Mouse (Mus musculus): ENCODE measurements around the gene Prdm13. TPM values are rescaled to one million over a fixed set of nuclear protein-coding genes. Genes with fewer than 3 reads are reported as not detected.
A peak's percentile ranks its signal among the peaks of the same experiment; 100 is the strongest.

The Prdm13 gene
- total and polyA plus RNA-seq, 3 experiments: not detected

GRCm38 (mm10) chr4:21726912-21727614 lies 41.3 kb upstream of the Prdm13 start:
- no peak for TF ChIP-seq BHLHE40 (IDR thresholded peaks at IDR 0.05; ENCODE audit: low read depth, low read length)
- TF ChIP-seq JUND (conservative IDR thresholded peaks at IDR 0.05; ENCODE audit: low read depth, low read length): no peak
- TF ChIP-seq RCOR1 (conservative IDR thresholded peaks at IDR 0.05; ENCODE audit: low read depth, low read length): no peak
- no peak for TF ChIP-seq TBP (conservative IDR thresholded peaks at IDR 0.05; ENCODE audit: low read depth, low read length)
- TF ChIP-seq POLR2AphosphoS2 (IDR thresholded peaks at IDR 0.05; ENCODE audit: low read depth, low read length): no peak
- TF ChIP-seq E2F4 (IDR thresholded peaks at IDR 0.05; ENCODE audit: insufficient replicate concordance, low read depth, low read length): no peak
- TF ChIP-seq CHD2 (IDR thresholded peaks at IDR 0.05; ENCODE audit: low read length): no peak
- peak in 1 of 2 experiments; percentile 78; a peak in 2 of 4 replicates for TF ChIP-seq CTCF (conservative IDR thresholded peaks at IDR 0.05 in 1 of 2, IDR thresholded peaks at IDR 0.05 in 1 of 2; ENCODE audit: low read depth in 2 of 2, low read length in 2 of 2)
- TF ChIP-seq ZC3H11A (IDR thresholded peaks at IDR 0.05; ENCODE audit: low read depth, low read length): no peak
- no peak for TF ChIP-seq KAT2A (IDR thresholded peaks at IDR 0.05; ENCODE audit: insufficient replicate concordance, low read length)
- peak; percentile 57 for TF ChIP-seq RAD21 (IDR thresholded peaks at IDR 0.05; ENCODE audit: low read depth, low read length)
- peak; percentile 60 for TF ChIP-seq SMC3 (IDR thresholded peaks at IDR 0.05; ENCODE audit: low read depth, low read length)
- no peaks in the 10 kb centered on the region for H3K27me3 ChIP-seq (replicated peaks)
- dilution Hi-C loops (cut with MboI; ENCODE audit: extremely low pct_ligation_motif_present, extremely low pct_unique_long_range_greater_than_20kb, low sequenced_read_pairs) (no loop called here), in situ Hi-C loops (cut with MboI; ENCODE audit: low pct_ligation_motif_present, low pct_unique_long_range_greater_than_20kb, low sequenced_read_pairs) (no loop called here)
- peak overlapping the region; percentile 69 to 82 (median 71) for H3K4me3 ChIP-seq (replicated peaks in 1 of 3; ENCODE audit: low read depth in 2 of 3, low read length in 2 of 3, poor library complexity in 1 of 3)
- peaks cover 0 to 5% of the 10 kb centered on the region in 2 experiments for H3K36me3 ChIP-seq (replicated peaks in 1 of 2; ENCODE audit: control insufficient read depth in 1 of 2, insufficient read depth in 1 of 2, low read length in 1 of 2)
- peak overlapping the region; percentile 79 for H3K9ac ChIP-seq (ENCODE audit: insufficient read depth, low read depth)
- H3K79me2 ChIP-seq (replicated peaks; ENCODE audit: control insufficient read depth, extremely low read depth, insufficient read depth, poor library complexity, severe bottlenecking): peaks cover 21% of the 10 kb centered on the region
- peaks cover 0 to 7% of the 10 kb centered on the region in 2 experiments; a peak in 2 of 4 replicates for H3K4me1 ChIP-seq (ENCODE audit: control insufficient read depth in 1 of 2, insufficient read depth in 2 of 2)
- H3K9me3 ChIP-seq (replicated peaks; ENCODE audit: low read length): no peaks in the 10 kb centered on the region
- no peak overlapping the region for H3K27ac ChIP-seq (ENCODE audit: insufficient read depth, low read depth)
- peak overlapping the region; percentile 54; the same call in 1 of the 2 replicates for H3K4me2 ChIP-seq (ENCODE audit: insufficient read depth, low read depth, poor library complexity, severe bottlenecking)
- DNase-seq (ENCODE audit: extremely low read depth): peak; percentile 76

- no peak for TF ChIP-seq CHD2 (IDR thresholded peaks at IDR 0.05; ENCODE audit: low read length)
- no peak for TF ChIP-seq CHD1 (IDR thresholded peaks at IDR 0.05; ENCODE audit: low read depth, low read length)
- no peak for TF ChIP-seq SIN3A (IDR thresholded peaks at IDR 0.05; ENCODE audit: low read length)
- TF ChIP-seq POLR2AphosphoS2 (IDR thresholded peaks at IDR 0.05; ENCODE audit: low read depth, low read length): no peak
- no peak for TF ChIP-seq MYC (IDR thresholded peaks at IDR 0.05; ENCODE audit: low read depth, low read length)
- no peak for TF ChIP-seq USF1 (IDR thresholded peaks at IDR 0.05; ENCODE audit: low read depth, low read length)
- TF ChIP-seq RCOR1 (conservative IDR thresholded peaks at IDR 0.05; ENCODE audit: low read depth, low read length): no peak
- no peak for TF ChIP-seq HCFC1 (IDR thresholded peaks at IDR 0.05; ENCODE audit: low read depth, low read length)
- TF ChIP-seq MAFK (IDR thresholded peaks at IDR 0.05; ENCODE audit: insufficient replicate concordance, low read length): no peak
- TF ChIP-seq MEF2A (IDR thresholded peaks at IDR 0.05; ENCODE audit: borderline replicate concordance, low read depth, low read length): no peak
- no peak for TF ChIP-seq NRF1 (IDR thresholded peaks at IDR 0.05; ENCODE audit: low read depth, low read length)
- TF ChIP-seq TCF12 (IDR thresholded peaks at IDR 0.05; ENCODE audit: low read depth, low read length): no peak
- TF ChIP-seq TBP (conservative IDR thresholded peaks at IDR 0.05; ENCODE audit: low read depth, low read length): no peak
- TF ChIP-seq E2F4 (IDR thresholded peaks at IDR 0.05; ENCODE audit: insufficient replicate concordance, low read depth, low read length): no peak
- TF ChIP-seq EP300 (IDR thresholded peaks at IDR 0.05; ENCODE audit: low read length): no peak
- no peak for TF ChIP-seq POLR2A (IDR thresholded peaks at IDR 0.05; ENCODE audit: low read depth, low read length)
- 0 out of 2 replicates have a peak, but pooled peaks cover 2% of the 10 kb centered on the region for H3K79me2 ChIP-seq (replicated peaks; ENCODE audit: control insufficient read depth, extremely low read depth, insufficient read depth, poor library complexity, severe bottlenecking)
- no peaks in the 10 kb centered on the region for H3K9me3 ChIP-seq (replicated peaks; ENCODE audit: low read length)
- in situ Hi-C loops (cut with MboI; ENCODE audit: low pct_ligation_motif_present, low pct_unique_long_range_greater_than_20kb, low sequenced_read_pairs) (no loop called here), dilution Hi-C loops (cut with MboI; ENCODE audit: extremely low pct_ligation_motif_present, extremely low pct_unique_long_range_greater_than_20kb, low sequenced_read_pairs) (no loop called here)
- H3K4me2 ChIP-seq (ENCODE audit: insufficient read depth, low read depth, poor library complexity, severe bottlenecking): no peak overlapping the region
- peaks cover 25% of the 10 kb centered on the region for H3K27me3 ChIP-seq (replicated peaks)
- H3K4me1 ChIP-seq (ENCODE audit: control insufficient read depth in 1 of 2, insufficient read depth in 2 of 2): no peaks in the 10 kb centered on the region
- no peak overlapping the region for H3K4me3 ChIP-seq (replicated peaks in 1 of 3; ENCODE audit: low read depth in 2 of 3, low read length in 2 of 3, poor library complexity in 1 of 3)
- no peaks in the 10 kb centered on the region for H3K36me3 ChIP-seq (replicated peaks in 1 of 2; ENCODE audit: control insufficient read depth in 1 of 2, insufficient read depth in 1 of 2, low read length in 1 of 2)
- no peak for DNase-seq (ENCODE audit: extremely low read depth)
- H3K9ac ChIP-seq (ENCODE audit: insufficient read depth, low read depth): no peak overlapping the region
- no peak overlapping the region for H3K27ac ChIP-seq (ENCODE audit: insufficient read depth, low read depth)
These were observed 37.1 kb upstream of the Prdm13 start for GRCm38 (mm10) chr4:21722752-21723334.
